ENCODE assay signal across 8 mouse cellular contexts in genomic region chr19:23687296-23688021, GRCm38 (mm10). TPM values are rescaled to one million over a fixed set of nuclear protein-coding genes. Genes with fewer than 3 reads are reported as not detected.
DNase-seq lines count a peak whose midpoint lies in the region; ATAC-seq and TF ChIP-seq lines count a peak whose summit lies in the region.

Gene Ptar1, plus strand, starts transcription at chr19:23687429.

- H3K27me3 ChIP-seq in erythroblast, embryonic 14.5 days (ENCODE audit: control insufficient read depth): no peaks in the 10 kb centered on the region
- H3K27me3 ChIP-seq in heart, embryonic 13.5 days (replicated peaks): no peaks in the 10 kb centered on the region
- H3K27me3 ChIP-seq in kidney, postnatal 0 days (ENCODE audit: insufficient read depth, low read length): no peaks in the 10 kb centered on the region
- no peaks in the 10 kb centered on the region for H3K27me3 ChIP-seq in liver, embryonic 12.5 days (replicated peaks)
- no peaks in the 10 kb centered on the region for H3K27me3 ChIP-seq in splenic B cell, adult 2 months (ENCODE audit: control insufficient read depth, insufficient read depth, low read length, poor library complexity, severe bottlenecking)

- peak; percentile 52 for DNase-seq in brain, embryonic 18.5 days (ENCODE audit: low read depth, low spot score)
- DNase-seq in kidney, postnatal 0 days (ENCODE audit: low spot score): peak; percentile 52
- DNase-seq in naive thymus-derived CD4-positive, alpha-beta T cell, adult 2 months (ENCODE audit: low read depth): peak; percentile 92
- DNase-seq in splenic B cell, adult 2 months (ENCODE audit: low read depth, low spot score): peak; percentile 88

- WGBS in heart, embryonic 13.5 days: under 1% methylated on average over 83 of the region's 93 CpGs
- under 1% methylated on average over 92 of the region's 93 CpGs for WGBS in kidney, postnatal 0 days
- WGBS in liver, embryonic 12.5 days (ENCODE audit: insufficient replicate concordance): under 1% methylated on average over 90 of the region's 93 CpGs

- H3K9me3 ChIP-seq in erythroblast, embryonic 14.5 days (ENCODE audit: control insufficient read depth, low read length): no peaks in the 10 kb centered on the region
- no peaks in the 10 kb centered on the region for H3K9me3 ChIP-seq in heart, embryonic 13.5 days
- H3K9me3 ChIP-seq in kidney, postnatal 0 days (replicated peaks; ENCODE audit: low read length): no peaks in the 10 kb centered on the region
- no peaks in the 10 kb centered on the region for H3K9me3 ChIP-seq in liver, embryonic 12.5 days (replicated peaks)

- no peak for TF ChIP-seq CTCF in kidney, postnatal 0 days (IDR thresholded peaks at IDR 0.05; ENCODE audit: low read depth)

- peaks cover 3% of the 10 kb centered on the region for H3K36me3 ChIP-seq in erythroblast, embryonic 14.5 days (ENCODE audit: control insufficient read depth)
- no peaks in the 10 kb centered on the region for H3K36me3 ChIP-seq in heart, embryonic 13.5 days
- no peaks in the 10 kb centered on the region for H3K36me3 ChIP-seq in kidney, postnatal 0 days (ENCODE audit: insufficient read depth, low read length)
- H3K36me3 ChIP-seq in liver, embryonic 12.5 days: no peaks in the 10 kb centered on the region; the same call in 1 of the 2 replicates
- no peaks in the 10 kb centered on the region for H3K36me3 ChIP-seq in splenic B cell, adult 2 months (ENCODE audit: control insufficient read depth, insufficient read depth, low read length, poor library complexity, severe bottlenecking)

- H3K27ac ChIP-seq in heart, embryonic 13.5 days (replicated peaks): peak within 1 kb of the TSS; percentile 93
- H3K27ac ChIP-seq in kidney, postnatal 0 days: peak within 1 kb of the TSS; percentile 96
- peak within 1 kb of the TSS; percentile 90 for H3K27ac ChIP-seq in liver, embryonic 12.5 days

- peaks cover 30% of the 10 kb centered on the region for H3K4me1 ChIP-seq in erythroblast, embryonic 14.5 days (ENCODE audit: control insufficient read depth)
- H3K4me1 ChIP-seq in heart, embryonic 13.5 days: peaks cover 15% of the 10 kb centered on the region
- H3K4me1 ChIP-seq in kidney, postnatal 0 days (replicated peaks; ENCODE audit: insufficient read depth, low read length): 0 out of 2 replicates have a peak, but pooled peaks cover 6% of the 10 kb centered on the region
- H3K4me1 ChIP-seq in liver, embryonic 12.5 days: peaks cover 29% of the 10 kb centered on the region

- peak; percentile 85 for ATAC-seq in CD4-positive, CD25-positive, alpha-beta regulatory T cell, adult 4 months
- ATAC-seq in heart, embryonic 13.5 days (ENCODE audit: extremely low read depth, insufficient number of reproducible peaks, low FRiP score, low TSS enrichment): peak; percentile 72
- ATAC-seq in kidney, postnatal 0 days (replicated peaks; ENCODE audit: low FRiP score, low read depth): peak; percentile 86; the same call in 1 of the 2 replicates
- peak; percentile 91 for ATAC-seq in liver, embryonic 12.5 days

- H3K9ac ChIP-seq in heart, embryonic 13.5 days: peak within 1 kb of the TSS; percentile 94
- peak within 1 kb of the TSS; percentile 93 for H3K9ac ChIP-seq in kidney, postnatal 0 days (ENCODE audit: low read depth, low read length)
- H3K9ac ChIP-seq in liver, embryonic 12.5 days: peak within 1 kb of the TSS; percentile 95

- peak within 1 kb of the TSS; percentile 96 for H3K4me3 ChIP-seq in erythroblast, embryonic 14.5 days (replicated peaks)
- H3K4me3 ChIP-seq in heart, embryonic 13.5 days: peak within 1 kb of the TSS; percentile 86
- peak within 1 kb of the TSS; percentile 93 for H3K4me3 ChIP-seq in kidney, postnatal 0 days (replicated peaks; ENCODE audit: low read depth, low read length)
- peak within 1 kb of the TSS; percentile 92 for H3K4me3 ChIP-seq in liver, embryonic 12.5 days

- peak within 1 kb of the TSS; percentile 78 for H3K4me2 ChIP-seq in heart, embryonic 13.5 days
- peak within 1 kb of the TSS; percentile 78 for H3K4me2 ChIP-seq in kidney, postnatal 0 days (ENCODE audit: low read length)
- H3K4me2 ChIP-seq in liver, embryonic 12.5 days: peak within 1 kb of the TSS; percentile 80

RNA-seq across cellular contexts. Expression of gene Ptar1, which starts in this region (rescaled TPM):
- polyA plus RNA-seq in CD4-positive, CD25-positive, alpha-beta regulatory T cell, adult 4 months (2017; shearing (Covaris generic)): 10 to 100 TPM in 1 of 2 experiments, 1 to 10 TPM in 1; 9.1 to 13.3 TPM
- 0.03 and 0.11 TPM in 2 replicates for polyA plus RNA-seq in erythroblast, embryonic 14.5 days (2012)
- 3.9 and 4.1 TPM in 2 replicates for polyA plus RNA-seq in heart, embryonic 13.5 days (2015; fragmentation: Nextera tagmentation; extraction: Ambion mirVana)
- 4.5 and 5.9 TPM in 2 replicates for polyA plus RNA-seq in kidney, postnatal 0 days (2015; fragmentation: Nextera tagmentation; extraction: Ambion mirVana)
- 4.4 and 5.7 TPM in 2 replicates for polyA plus RNA-seq in liver, embryonic 12.5 days (2016; fragmentation: Nextera tagmentation; extraction: Ambion mirVana)

Comparison
In these comparisons a context has a peak if more than half of its experiments do, and no peak if none do; other contexts are left out.
1. Peak in every context shown above with its lines: DNase-seq, ATAC-seq, H3K4me3 ChIP-seq and H3K27ac ChIP-seq.